Mouse (Mus musculus): ENCODE measurements around the gene Pla2g6. TPM values are rescaled to one million over a fixed set of nuclear protein-coding genes. Genes with fewer than 3 reads are reported as not detected.

Gene Pla2g6
- polyA plus RNA-seq, 1 experiment from 2014 or later: 20.4 TPM

GRCm38 (mm10) chr15:79329346-79329978, 1.3 kb upstream of the Pla2g6 start:
- H3K9ac ChIP-seq (ENCODE audit: low read depth, low read length): no peak overlapping the region
- H3K27ac ChIP-seq (ENCODE audit: low read depth, low read length): no peak overlapping the region
- no peaks in the 10 kb centered on the region for H3K27me3 ChIP-seq (ENCODE audit: control insufficient read depth, insufficient read depth, low read length)
- no peaks in the 10 kb centered on the region for H3K9me3 ChIP-seq (ENCODE audit: control insufficient read depth, low read length)
- H3K36me3 ChIP-seq (ENCODE audit: control insufficient read depth, insufficient read depth, low read length): no peaks in the 10 kb centered on the region
- H3K4me3 ChIP-seq (ENCODE audit: low read depth, low read length): no peak overlapping the region
- WGBS: 98% methylated on average over 6 of the region's 6 CpGs
- 0 out of 2 replicates have a peak, but pooled peaks cover 4% of the 10 kb centered on the region for H3K4me1 ChIP-seq (replicated peaks; ENCODE audit: control insufficient read depth, insufficient read depth, low read length)
- ATAC-seq (ENCODE audit: low FRiP score) (no peak), DNase-seq (ENCODE audit: low spot score) (no peak)
- no peak overlapping the region for H3K4me2 ChIP-seq (replicated peaks; ENCODE audit: low read depth, low read length)

DNA sequence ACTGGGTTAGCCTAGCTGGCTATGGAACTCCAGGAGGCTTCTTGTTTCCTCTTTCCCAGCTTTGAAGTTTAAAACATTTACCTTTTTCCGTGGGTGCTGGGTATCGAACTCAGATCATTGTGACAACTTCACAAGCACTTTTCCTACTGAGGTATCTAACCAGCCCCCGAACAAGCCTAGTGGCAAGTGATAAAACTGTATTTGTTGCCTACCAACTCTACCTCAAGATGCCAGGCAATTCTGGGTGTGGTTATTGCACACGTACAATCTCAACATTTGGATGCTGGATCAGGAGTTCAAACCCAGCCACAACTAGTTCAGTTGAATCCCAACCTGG, 717 bp upstream of the Pla2g6 start:
- Histone ChIP-seq H3K27me3 (ENCODE audit: control insufficient read depth, insufficient read depth, low read length) (no peaks in the 10 kb centered on the region), H3K4me1 (replicated peaks; ENCODE audit: control insufficient read depth, insufficient read depth, low read length) (0 out of 2 replicates have a peak, but pooled peaks cover 4% of the 10 kb centered on the region), H3K36me3 (ENCODE audit: control insufficient read depth, insufficient read depth, low read length) (no peaks in the 10 kb centered on the region), H3K4me3 (ENCODE audit: low read depth, low read length) (no peak overlapping the region), H3K9me3 (ENCODE audit: control insufficient read depth, low read length) (no peaks in the 10 kb centered on the region), H3K4me2 (replicated peaks; ENCODE audit: low read depth, low read length) (no peak overlapping the region), H3K9ac (ENCODE audit: low read depth, low read length) (no peak overlapping the region), H3K27ac (ENCODE audit: low read depth, low read length) (no peak overlapping the region)
- no peak for ATAC-seq (ENCODE audit: low FRiP score)
- DNase-seq (ENCODE audit: low spot score): peak; percentile 37
- WGBS: 92% methylated on average over 4 of the region's 4 CpGs

DNA sequence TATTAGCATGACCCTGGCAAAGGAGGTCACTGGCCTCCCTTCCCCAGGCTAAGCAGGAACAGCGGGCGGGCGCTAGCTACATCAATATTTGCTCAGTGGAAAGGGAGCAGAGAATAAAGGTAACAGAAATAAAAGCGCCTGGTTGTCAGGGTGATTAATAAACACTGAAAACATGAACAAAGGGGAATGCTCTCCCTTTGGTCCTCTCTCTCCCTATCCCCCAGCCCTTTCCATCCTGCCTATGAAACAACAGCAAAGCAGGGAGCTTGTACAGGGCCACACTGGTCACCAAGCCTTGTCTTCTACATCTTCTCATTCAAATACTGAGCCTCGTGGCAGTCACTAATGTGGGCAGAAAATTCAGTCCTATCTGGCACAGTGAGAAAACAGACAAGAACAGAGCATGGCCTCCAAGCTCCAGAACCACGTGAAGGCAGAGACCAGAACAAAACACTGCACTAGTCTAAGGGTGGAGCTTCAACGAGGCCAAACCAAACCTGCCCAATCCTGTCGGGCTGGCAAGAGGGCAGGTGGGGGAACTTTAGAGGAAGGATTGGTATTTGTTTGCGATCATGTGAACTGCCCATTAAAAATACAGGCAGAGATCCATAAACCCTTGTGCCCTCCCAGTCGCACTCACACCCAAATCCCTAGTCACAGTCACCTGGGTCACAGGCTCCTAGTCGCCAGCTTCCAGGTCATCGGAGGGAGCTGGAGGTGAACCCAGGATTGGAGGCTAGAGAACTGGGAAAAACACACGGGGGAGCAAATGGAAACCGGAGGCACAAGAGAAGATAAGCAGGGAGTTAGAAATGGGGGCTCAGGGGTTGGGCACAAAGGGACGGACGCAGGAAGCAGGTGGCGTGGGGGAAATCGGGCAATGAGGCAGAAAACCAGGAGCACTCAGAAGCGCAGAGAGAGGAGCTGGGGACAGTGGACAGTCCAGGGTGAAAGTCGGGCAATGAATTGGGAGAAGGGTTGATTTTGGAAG, 924 bp downstream of the Pla2g6 start:
- Histone ChIP-seq H3K36me3 (ENCODE audit: control insufficient read depth, insufficient read depth, low read length) (no peaks in the 10 kb centered on the region), H3K9me3 (ENCODE audit: control insufficient read depth, low read length) (no peaks in the 10 kb centered on the region), H3K27me3 (ENCODE audit: control insufficient read depth, insufficient read depth, low read length) (no peaks in the 10 kb centered on the region), H3K4me2 (replicated peaks; ENCODE audit: low read depth, low read length) (peak overlapping the region; percentile 81), H3K4me1 (replicated peaks; ENCODE audit: control insufficient read depth, insufficient read depth, low read length) (peaks cover 4% of the 10 kb centered on the region; the same call in 1 of the 2 replicates), H3K4me3 (ENCODE audit: low read depth, low read length) (peak overlapping the region; percentile 50), H3K9ac (ENCODE audit: low read depth, low read length) (peak overlapping the region; percentile 68), H3K27ac (ENCODE audit: low read depth, low read length) (peak overlapping the region; percentile 86)
- ATAC-seq (ENCODE audit: low FRiP score): peak; percentile 60
- peak; percentile 59 for DNase-seq (ENCODE audit: low spot score)
- WGBS: 5% methylated on average over 20 of the region's 20 CpGs

GRCm38 (mm10) chr15:79326264-79326663, 1.9 kb downstream of the Pla2g6 start:
- ATAC-seq (ENCODE audit: low FRiP score) (no peak), DNase-seq (ENCODE audit: low spot score) (no peak)
- H3K9me3 ChIP-seq (ENCODE audit: control insufficient read depth, low read length): no peaks in the 10 kb centered on the region
- H3K36me3 ChIP-seq (ENCODE audit: control insufficient read depth, insufficient read depth, low read length): no peaks in the 10 kb centered on the region
- no peak overlapping the region for H3K9ac ChIP-seq (ENCODE audit: low read depth, low read length)
- no peaks in the 10 kb centered on the region for H3K27me3 ChIP-seq (ENCODE audit: control insufficient read depth, insufficient read depth, low read length)
- peaks cover 4% of the 10 kb centered on the region; the same call in 1 of the 2 replicates for H3K4me1 ChIP-seq (replicated peaks; ENCODE audit: control insufficient read depth, insufficient read depth, low read length)
- H3K27ac ChIP-seq (ENCODE audit: low read depth, low read length): 0 out of 2 replicates have a peak overlapping the region, but pooled peaks have one; percentile 20
- 67% methylated on average over 4 of the region's 4 CpGs for WGBS
- no peak overlapping the region for H3K4me3 ChIP-seq (ENCODE audit: low read depth, low read length)
- no peak overlapping the region for H3K4me2 ChIP-seq (replicated peaks; ENCODE audit: low read depth, low read length)

GRCm38 (mm10) chr15:79325742-79326141, 2.4 kb downstream of the Pla2g6 start:
- Histone ChIP-seq H3K4me1 (replicated peaks; ENCODE audit: control insufficient read depth, insufficient read depth, low read length) (peaks cover 4% of the 10 kb centered on the region; the same call in 1 of the 2 replicates), H3K4me3 (ENCODE audit: low read depth, low read length) (no peak overlapping the region), H3K27me3 (ENCODE audit: control insufficient read depth, insufficient read depth, low read length) (no peaks in the 10 kb centered on the region), H3K27ac (ENCODE audit: low read depth, low read length) (no peak overlapping the region), H3K9me3 (ENCODE audit: control insufficient read depth, low read length) (no peaks in the 10 kb centered on the region), H3K4me2 (replicated peaks; ENCODE audit: low read depth, low read length) (no peak overlapping the region), H3K9ac (ENCODE audit: low read depth, low read length) (no peak overlapping the region), H3K36me3 (ENCODE audit: control insufficient read depth, insufficient read depth, low read length) (no peaks in the 10 kb centered on the region)
- 85% methylated on average over 3 of the region's 3 CpGs for WGBS
- ATAC-seq (ENCODE audit: low FRiP score) (no peak), DNase-seq (ENCODE audit: low spot score) (no peak)

- no peak overlapping the region for H3K27ac ChIP-seq (ENCODE audit: low read depth, low read length)
- ATAC-seq (ENCODE audit: low FRiP score) (no peak), DNase-seq (ENCODE audit: low spot score) (no peak)
Observed at GRCm38 (mm10) chr15:79324373-79324772, 3.8 kb downstream of the Pla2g6 start.

DNA sequence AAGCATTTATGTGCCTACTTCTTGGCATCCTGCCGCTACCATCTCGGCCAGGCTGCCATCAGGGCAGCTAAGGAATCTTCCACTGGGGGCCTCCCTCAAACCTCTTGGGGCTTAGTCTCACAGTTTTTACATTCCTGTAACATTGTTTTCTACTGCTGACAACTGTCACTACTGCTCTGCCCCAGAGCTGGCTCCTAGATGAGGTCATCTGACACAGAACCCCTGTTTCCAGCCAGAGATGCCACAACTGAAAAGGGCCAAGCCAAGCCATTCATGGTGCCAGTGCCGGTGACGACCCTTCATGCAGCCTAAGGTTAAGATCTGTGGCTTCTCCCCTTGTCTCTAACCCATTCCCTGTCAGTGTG, 4.4 kb downstream of the Pla2g6 start:
- peaks cover 4% of the 10 kb centered on the region; the same call in 1 of the 2 replicates for H3K4me1 ChIP-seq (replicated peaks; ENCODE audit: control insufficient read depth, insufficient read depth, low read length)
- no peak overlapping the region for H3K27ac ChIP-seq (ENCODE audit: low read depth, low read length)

More at GRCm38 (mm10) chr15:79324373-79324772, 3.8 kb downstream of the Pla2g6 start:
- no peak overlapping the region for H3K4me2 ChIP-seq (replicated peaks; ENCODE audit: low read depth, low read length)
- no peaks in the 10 kb centered on the region for H3K27me3 ChIP-seq (ENCODE audit: control insufficient read depth, insufficient read depth, low read length)
- H3K4me3 ChIP-seq (ENCODE audit: low read depth, low read length): no peak overlapping the region
- H3K4me1 ChIP-seq (replicated peaks; ENCODE audit: control insufficient read depth, insufficient read depth, low read length): peaks cover 4% of the 10 kb centered on the region; the same call in 1 of the 2 replicates
- H3K9ac ChIP-seq (ENCODE audit: low read depth, low read length): no peak overlapping the region
- no peaks in the 10 kb centered on the region for H3K9me3 ChIP-seq (ENCODE audit: control insufficient read depth, low read length)
- no peaks in the 10 kb centered on the region for H3K36me3 ChIP-seq (ENCODE audit: control insufficient read depth, insufficient read depth, low read length)
- 81% methylated on average over 3 of the region's 3 CpGs for WGBS

GRCm38 (mm10) chr15:79322991-79323790, 5.0 kb downstream of the Pla2g6 start:
- no peak for DNase-seq (ENCODE audit: low spot score)

More for the DNA sequence above, 4.4 kb downstream of the Pla2g6 start:
- no peak overlapping the region for H3K9ac ChIP-seq (ENCODE audit: low read depth, low read length)
- H3K36me3 ChIP-seq (ENCODE audit: control insufficient read depth, insufficient read depth, low read length): no peaks in the 10 kb centered on the region
- no peaks in the 10 kb centered on the region for H3K9me3 ChIP-seq (ENCODE audit: control insufficient read depth, low read length)
- no peak for DNase-seq (ENCODE audit: low spot score)
- no peak overlapping the region for H3K4me3 ChIP-seq (ENCODE audit: low read depth, low read length)
- 75% methylated on average over 4 of the region's 4 CpGs for WGBS
- no peak overlapping the region for H3K4me2 ChIP-seq (replicated peaks; ENCODE audit: low read depth, low read length)
- ATAC-seq (ENCODE audit: low FRiP score): no peak
- H3K27me3 ChIP-seq (ENCODE audit: control insufficient read depth, insufficient read depth, low read length): no peaks in the 10 kb centered on the region

More at GRCm38 (mm10) chr15:79322991-79323790, 5.0 kb downstream of the Pla2g6 start:
- Histone ChIP-seq H3K4me1 (replicated peaks; ENCODE audit: control insufficient read depth, insufficient read depth, low read length) (peaks cover 4% of the 10 kb centered on the region; the same call in 1 of the 2 replicates), H3K4me3 (ENCODE audit: low read depth, low read length) (no peak overlapping the region), H3K9me3 (ENCODE audit: control insufficient read depth, low read length) (no peaks in the 10 kb centered on the region), H3K27me3 (ENCODE audit: control insufficient read depth, insufficient read depth, low read length) (no peaks in the 10 kb centered on the region), H3K36me3 (ENCODE audit: control insufficient read depth, insufficient read depth, low read length) (no peaks in the 10 kb centered on the region), H3K27ac (ENCODE audit: low read depth, low read length) (no peak overlapping the region), H3K4me2 (replicated peaks; ENCODE audit: low read depth, low read length) (no peak overlapping the region), H3K9ac (ENCODE audit: low read depth, low read length) (no peak overlapping the region)
- no peak for ATAC-seq (ENCODE audit: low FRiP score)
- 79% methylated on average over 6 of the region's 6 CpGs for whole genome bisulfite sequencing

Measured in hindbrain, embryonic 11.5 days (tissue).